Mouse (Mus musculus): ENCODE results near the gene Ccdc157.
"Not testable (repeated sequence)": the region's sequence is repeated elsewhere in the genome, so short reads cannot be mapped to it uniquely, and the experiment has no call there.

Ccdc157 gene

DNA sequence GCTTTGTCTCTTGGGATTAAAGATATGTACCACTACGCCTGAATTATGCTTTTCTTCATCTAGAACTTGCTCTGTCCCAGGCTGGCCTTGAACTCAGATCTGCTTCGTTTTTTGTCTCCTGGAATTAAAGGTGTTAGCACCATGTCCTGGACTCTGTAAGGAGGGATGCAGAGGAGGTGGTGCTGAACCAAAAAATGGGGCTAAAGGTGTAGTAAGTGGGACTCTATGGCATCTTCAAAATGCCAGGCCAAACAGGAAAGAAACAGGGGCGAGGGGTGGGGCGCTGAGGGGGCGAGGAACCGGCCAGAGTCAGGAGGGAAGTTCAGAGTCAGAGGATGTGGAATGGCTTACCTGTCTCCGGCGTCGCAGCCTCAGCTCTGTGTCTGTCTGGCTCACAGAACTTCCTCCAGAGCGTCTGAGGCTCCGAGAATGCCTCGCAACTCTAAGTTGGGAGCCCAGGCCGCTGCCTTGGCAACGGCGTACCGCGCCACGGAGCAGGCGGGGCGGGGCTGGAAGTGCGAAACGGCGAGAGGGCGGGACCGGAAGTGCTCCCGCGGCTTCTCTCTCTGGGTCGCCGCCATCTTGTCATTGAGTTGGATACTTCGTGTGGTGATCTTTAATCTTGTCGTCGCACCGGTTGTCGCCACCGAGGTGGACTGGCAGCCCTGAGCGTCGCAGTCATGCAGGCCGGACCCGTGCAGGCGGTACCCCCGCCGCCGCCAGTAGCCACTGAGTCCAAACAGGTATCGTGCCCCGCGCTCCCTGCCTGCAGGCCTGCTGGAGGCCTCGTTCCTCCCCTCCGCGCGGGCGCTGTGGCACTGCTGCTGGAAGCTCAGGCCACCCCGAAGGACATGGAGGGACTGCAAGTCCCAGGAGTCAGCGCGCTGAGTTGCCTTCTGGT lies at the start of gene Ccdc157, which contains the start of gene Sf3a1:
Gene Ccdc157, minus strand, starts transcription at position 486 of the 901 bp plus-strand sequence.
Gene Sf3a1, plus strand, starts transcription at position 543 of the 901 bp plus-strand sequence.
- DNase-seq, result peak; percentile 99

DNA sequence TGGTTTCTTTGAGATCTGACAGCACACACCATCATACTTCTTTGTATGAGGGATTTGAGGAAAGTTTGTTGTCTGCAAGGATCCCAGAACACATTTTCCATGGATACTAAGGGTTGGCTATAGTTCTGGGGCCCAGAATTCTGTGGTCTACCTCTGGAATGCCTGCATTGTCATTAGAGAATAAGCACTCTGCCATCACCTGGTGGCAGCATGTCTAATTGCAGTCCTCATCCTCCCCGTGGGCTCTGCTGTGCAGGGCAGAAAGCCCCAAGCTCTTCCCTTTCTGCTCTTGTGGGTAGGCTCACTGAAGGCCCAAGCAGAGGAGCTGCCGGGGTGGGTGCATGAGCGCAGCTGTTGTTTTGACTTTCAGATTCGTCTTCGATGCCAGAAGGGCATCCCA lies 49.5 kb upstream of the Ccdc157 start:
- peak; percentile 86 for DNase-seq

DNA sequence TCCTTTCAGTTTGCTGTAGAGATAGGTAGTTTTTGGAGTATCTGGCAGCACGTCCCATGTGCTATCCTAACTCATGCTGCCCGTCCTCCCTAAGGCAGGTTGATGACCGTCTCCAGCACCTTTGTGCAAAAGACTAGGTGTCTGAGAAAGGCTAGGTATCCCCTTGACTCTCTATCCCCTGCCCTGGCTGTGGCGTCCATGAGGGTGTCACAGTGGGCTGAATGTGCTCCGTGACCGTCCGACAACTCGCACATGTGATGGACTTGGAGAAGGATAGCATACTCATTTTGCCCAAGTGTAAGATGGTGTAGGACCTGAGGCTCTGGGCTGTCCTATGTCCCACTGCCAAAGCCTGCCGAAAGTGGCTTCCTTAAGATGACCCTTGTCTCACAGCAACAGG lies 47.6 kb upstream of the Ccdc157 start:
- DNase-seq, result peak; percentile 91

DNA sequence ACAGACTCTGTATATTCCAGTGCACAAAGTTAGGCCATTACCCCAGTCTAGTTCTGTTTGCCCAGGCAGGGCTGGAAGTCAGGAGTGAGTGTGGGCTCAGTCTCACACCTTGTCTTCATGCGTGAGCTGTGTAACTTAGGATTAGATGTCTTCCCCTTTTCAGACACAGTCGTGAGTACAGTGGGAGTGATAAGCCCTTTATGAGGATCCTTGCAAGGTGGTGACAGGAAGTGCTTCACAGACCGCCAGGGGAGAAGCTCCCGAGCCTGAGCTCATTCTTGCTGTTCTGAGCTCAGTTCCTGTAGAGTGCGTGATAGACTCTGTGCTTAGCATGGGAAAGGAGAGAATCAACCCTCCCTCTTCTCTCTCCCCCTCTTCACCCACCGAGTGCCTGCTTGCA lies 46.5 kb upstream of the Ccdc157 start:
- peak; percentile 88 for DNase-seq

DNA sequence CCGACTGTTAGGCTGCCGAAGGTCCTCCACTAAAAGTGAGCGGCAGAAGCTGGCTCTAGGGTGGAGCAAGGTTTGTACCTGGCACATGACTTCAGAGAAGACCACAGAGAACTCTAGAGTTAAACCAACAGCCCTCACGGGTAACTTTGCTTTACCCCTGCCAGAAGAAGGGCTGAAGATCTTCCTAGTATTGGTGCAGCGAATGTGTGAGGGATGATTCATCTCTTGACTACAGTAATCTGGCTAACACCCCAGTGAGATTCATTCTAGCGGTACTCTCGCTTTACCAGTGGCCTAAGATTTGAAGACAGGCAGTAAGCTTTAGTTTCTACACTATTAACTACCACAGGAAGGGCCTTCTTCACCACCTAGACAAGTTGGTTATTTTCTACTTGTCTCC lies 45.9 kb upstream of the Ccdc157 start:
- no peak for DNase-seq

DNA sequence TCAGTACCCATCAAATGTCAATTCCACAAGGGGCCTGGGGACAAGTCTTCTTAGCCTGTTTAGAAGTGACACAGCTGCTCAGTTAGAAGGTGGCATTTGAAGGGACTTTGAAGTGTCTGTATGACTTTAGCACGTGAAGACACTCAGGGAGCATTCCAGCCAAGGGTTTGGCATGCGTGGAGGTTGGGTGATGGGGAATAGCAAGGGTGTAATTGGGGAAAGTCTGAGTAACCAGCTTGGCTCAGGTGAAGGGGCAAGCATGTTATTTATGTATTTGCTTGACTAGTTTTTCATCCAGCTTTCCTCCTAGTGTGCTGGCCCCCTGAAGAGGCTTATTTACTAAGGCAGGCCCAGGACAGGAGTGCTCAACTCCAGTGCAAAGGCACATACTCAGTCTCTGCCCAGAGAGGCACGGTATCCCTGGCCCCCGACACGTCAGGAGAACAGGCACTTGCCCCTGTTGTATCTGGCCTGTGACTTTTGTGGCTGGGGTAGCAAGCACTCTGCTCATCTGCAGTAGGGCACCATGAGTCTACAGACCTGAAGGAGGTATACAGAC lies 45.1 kb upstream of the Ccdc157 start:
- peak; percentile 87 for DNase-seq

DNA sequence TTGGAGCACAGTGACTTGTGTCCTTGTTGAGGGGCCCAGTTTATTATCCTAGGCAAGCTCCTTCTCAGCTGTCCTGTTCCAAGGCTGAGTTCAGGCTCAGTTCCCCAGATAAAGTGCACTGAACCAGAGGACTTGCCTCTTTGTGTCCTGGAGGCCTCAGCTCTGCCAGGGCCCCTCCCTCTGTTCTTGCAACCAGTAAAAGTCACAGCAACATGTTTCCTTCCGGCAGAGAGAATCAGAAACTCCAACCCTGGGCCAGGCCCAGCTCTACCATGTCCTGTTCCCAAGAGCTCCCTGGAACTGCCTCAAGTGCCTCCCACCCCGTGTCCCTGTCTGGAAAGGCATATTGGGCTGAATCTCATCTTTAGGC lies 43.6 kb upstream of the Ccdc157 start:
- DNase-seq, result peak; percentile 99

DNA sequence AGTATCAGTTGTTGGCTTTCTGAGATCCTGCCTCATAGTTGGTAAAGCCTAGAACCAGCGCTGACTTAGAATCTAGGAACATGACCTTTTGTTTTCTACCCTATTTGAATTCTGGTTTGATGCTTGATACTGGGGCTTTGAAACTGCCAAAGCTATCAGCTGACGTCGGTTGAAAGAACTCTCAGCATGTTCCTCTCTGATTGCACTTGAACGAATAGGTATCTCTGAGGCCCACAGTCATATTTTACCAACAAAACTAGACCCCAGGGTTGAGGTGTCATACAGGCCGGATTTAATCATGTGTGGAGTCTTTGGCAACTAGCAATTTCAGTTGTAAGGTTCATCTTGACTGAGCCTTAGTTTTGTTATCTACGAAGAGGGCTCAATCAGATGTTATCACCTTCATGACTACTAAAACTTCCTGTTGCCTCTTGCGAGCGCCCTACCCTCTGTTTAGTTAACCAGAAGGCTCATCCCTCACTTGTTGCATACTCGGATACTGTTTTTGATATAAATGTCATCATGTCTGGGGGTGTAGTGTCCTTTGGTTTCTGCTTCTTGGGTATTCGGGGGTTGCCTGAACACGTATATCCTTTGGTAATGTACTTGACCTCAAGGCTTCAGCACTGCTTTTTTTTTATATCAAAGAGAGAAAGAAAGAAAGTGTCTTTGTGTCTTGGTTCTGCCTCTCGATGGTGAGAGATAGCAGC lies 43.1 kb upstream of the Ccdc157 start:
- peak; percentile 87 for DNase-seq

DNA sequence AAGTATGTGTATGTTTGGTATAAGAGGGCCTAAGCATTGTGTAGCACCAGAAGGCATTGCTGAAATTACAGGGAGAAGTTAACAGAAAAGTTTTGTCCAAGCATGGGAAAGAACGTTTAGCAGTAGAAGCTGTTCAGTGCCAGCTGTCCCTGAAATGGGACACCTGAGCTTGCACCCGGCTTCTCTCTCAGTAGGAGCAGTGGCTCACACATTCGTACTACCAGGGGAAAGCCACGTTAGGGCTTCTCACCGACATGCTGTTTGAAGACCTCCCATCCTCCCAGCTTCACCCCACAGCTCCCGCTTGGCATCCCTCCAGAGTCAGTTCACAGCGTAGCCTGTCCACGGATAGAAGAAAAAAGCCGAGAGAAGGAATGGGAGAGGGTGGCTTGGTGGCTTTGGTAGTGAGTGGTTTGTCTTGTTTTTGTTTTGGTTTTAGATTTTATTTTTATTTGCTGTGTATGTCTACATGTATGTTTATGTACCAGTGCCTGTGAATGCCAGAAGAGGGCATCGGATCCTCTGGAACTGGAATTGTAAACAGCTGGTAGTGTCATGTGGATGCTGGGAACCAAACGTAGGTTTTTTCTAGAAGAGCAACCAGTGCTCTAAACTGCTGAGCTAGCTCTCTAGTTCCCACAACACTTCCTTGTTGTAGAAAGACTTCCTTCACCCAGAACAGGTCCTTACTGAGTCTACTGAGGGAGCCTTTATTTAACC lies 42.0 kb upstream of the Ccdc157 start:
- DNase-seq, result peak; percentile 95

DNA sequence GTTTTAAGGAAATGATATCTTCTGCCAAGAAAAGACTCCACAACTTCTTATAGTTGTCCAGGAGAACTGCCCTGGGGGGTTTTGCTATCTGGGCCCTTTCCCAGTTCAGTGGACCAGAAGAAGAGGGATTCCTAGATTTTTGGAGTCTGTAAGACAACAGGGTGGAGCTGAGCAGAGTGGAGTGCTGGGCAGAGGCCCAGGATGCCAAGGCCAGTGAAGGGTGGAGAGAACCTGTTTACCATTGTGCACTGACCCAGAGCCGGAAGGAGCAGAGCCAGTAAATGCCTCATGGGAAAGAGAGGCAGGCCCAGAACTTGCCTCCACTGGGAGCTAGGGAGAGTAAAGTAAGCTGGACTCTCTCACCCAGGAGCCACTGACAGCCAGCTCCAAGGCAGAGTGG lies 37.6 kb upstream of the Ccdc157 start:
- peak; percentile 96 for DNase-seq

DNA sequence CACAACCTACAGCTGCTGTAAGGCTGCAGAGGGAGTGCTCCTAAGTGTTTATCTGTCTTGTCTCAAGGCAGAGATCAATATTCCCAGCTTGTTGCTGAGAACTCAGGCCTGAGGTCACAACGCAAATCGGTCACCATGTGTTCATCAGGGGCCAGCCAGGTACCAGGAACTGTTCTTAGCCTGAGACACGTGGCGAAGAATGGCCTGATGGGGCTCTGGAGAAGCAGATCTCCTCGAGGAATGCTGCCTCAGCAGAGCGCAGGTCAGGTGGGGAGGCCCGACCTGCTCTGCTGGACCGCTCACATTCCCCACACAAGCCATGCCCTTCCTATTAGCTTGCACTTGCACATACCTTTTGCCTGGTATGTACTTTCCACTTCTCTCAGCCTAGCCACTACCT lies 36.5 kb upstream of the Ccdc157 start:
- peak; percentile 85 for DNase-seq

DNA sequence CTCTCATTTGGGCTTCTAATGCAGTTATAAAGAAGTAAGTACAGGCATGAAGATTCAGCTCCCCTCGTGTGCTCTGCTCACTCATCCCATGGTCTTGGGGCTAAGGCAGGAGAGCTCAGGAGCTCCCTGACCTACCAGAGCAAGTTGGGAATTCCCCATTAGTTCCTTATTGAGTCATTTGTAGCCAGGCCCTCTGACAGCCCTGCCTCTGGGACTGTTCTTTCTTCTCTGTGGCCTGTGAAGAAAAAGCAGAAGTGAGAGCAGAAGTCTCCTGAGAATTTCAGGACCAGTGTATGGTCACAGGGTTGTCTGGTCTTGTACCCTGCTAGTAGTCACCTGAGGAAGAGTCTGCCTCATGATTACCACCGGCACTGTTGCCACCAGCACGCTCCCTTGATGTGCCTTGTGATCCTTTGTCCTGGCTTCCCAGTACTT lies 35.5 kb upstream of the Ccdc157 start:
- DNase-seq, result peak; percentile 96

DNA sequence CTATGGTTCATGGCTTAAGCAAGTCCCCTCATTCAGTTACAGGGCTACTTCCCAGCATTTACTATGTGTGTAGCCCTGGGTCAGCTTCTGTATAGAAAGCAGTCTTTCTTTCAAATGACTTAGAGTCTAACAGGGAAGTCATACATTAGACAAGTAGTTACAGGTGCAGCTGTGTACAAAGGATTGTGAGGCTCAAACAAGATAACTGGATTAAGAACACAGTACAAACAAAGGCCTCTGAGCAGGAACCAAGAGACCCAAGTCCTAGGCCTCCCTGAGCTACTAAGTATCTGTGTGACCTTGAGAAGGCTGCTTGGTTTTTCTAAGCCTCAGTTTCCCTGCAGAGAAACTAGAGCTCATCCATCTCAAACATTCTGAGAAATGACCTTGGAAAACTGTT lies 33.3 kb upstream of the Ccdc157 start:
- DNase-seq, result no peak

DNA sequence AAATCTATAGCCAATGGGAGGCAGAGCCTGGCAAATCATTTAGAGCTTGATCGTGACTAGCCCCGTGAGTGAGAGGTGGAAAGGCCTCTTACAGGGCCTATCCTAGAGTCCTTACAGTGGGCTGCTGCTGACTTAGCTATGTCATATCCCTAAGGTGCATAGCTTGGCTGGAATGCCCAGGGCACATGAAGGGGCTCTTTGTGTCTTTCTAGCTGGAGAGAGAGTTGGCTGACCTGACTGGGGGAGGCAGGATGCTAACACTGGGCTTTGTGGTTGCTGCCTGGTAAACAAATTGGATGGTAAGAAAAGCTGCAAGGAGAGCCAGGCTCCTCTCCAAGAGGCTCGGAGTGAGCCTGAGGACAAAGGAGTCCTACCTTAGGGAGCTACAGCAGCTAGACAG lies 32.7 kb upstream of the Ccdc157 start:
- no peak for DNase-seq

DNA sequence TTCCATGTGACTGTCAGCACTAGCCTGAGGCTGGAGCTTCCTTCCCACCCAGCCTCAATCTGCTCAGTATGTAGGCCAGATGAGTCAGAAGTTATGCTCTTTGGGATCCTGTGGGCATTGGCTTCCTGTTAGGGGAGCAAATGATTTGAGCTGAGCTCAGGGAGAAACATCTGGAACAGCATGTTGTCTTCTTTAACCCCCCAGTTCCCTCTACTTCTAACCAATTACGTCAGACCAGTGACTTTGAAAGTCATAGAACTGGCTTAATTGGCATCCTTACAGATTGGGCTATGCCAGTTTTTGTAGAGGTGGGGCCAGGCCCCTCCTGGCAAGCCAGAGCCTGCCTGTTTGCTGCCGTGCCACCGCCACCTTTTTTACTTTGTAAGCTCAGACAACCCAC lies 30.6 kb upstream of the Ccdc157 start:
- peak; percentile 98 for DNase-seq

DNA sequence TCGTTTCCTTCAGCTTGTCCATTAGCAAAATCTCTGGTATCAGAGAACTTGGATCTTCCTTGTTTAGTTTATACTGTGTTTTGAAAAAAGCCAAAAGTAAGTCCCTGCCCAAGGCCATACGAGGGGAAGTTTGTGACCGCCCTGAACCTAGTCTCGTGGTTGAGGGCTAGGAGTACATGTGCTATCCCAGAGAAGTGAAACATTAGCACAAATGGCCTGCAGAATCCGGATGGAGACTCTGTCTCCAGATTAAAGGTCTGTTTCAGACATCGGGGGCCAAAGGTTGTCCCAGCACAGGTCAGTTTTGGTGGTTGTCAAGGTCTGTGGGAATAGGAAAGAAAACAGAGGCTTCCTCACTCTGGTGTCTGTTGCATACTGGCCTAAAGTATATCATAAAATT lies 29.1 kb upstream of the Ccdc157 start:
- peak; percentile 97 for DNase-seq

DNA sequence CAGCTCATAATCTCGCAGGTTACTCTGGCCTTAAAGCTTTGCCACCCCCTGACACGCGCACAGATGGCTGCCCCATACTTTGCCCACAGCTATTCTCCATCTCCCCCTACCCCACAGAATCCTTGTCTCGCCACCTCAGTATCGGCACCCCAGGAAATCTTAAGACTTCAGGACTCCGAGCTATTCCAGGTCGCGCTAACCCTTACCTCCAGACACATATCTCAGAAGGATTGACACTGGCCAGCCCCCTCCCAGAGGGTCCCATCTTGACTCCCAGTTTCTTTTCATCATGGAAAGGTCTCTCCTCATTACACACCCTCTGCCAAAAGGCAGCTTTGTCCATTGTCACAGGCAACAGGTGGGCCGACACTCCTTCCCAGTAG lies 27.2 kb upstream of the Ccdc157 start:
- no peak for DNase-seq

DNA sequence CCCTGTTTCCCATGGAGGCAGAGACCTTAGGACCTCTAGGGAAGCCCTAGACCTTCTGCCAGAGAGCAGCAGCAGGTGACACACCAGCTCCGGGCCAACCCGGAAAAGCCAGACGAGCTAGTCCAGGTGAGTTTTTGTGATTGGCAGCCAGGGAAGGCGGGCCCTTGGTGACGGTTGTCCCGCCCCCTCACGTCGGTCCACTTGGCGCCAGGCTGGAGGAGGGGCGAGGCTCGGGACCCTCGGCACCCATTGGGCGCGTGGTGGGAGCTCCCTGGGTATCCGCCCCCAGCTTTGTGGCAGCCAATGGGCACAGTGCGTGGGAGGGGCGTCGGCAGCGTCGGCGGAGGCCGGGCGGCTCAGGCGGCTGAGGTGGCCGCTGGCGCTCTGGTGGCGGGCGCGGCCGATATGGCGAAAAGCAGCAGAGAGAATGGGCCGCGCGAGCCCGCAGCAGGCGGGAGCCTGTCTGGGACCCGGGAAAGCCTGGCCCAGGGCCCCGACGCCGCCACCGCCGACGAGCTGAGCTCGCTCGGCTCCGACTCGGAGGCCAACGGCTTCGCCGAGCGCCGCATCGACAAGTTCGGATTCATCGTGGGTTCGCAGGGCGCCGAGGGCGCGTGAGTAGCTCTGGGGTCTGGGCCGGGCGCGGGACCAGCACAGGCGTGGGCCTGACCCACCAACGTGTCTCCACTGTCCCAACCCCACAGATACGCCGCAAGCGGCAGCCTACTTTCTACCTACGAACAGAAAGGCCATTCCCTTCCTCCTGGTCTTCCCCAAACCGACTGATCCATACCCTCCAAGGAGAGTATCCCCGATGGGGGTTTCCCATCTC lies 26.6 kb upstream of the Ccdc157 start, which contains the start of gene Tbc1d10a:
Gene Tbc1d10a, plus strand, starts transcription at position 304 of the 832 bp plus-strand sequence.
- DNase-seq, result peak; percentile 100

DNA sequence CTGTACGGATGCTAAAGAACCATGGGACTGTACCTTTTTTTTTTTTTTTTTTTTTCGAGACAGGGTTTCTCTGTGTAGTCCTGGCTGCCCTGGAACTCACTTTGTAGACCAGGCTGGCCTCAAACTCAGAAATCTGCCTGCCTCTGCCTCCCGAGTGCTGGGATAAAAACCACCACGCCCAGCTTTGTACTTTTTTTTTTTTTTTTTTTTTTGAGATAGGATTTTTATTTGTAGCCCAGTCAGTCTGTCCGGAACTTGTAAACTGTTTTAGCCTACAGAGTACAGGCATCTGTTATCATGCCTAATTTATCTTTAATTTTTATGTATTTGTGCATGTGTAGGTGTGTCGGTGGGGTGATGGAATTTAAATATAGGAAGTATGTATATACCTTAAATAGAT lies 25.4 kb upstream of the Ccdc157 start:
- not testable (repeated sequence) for DNase-seq

DNA sequence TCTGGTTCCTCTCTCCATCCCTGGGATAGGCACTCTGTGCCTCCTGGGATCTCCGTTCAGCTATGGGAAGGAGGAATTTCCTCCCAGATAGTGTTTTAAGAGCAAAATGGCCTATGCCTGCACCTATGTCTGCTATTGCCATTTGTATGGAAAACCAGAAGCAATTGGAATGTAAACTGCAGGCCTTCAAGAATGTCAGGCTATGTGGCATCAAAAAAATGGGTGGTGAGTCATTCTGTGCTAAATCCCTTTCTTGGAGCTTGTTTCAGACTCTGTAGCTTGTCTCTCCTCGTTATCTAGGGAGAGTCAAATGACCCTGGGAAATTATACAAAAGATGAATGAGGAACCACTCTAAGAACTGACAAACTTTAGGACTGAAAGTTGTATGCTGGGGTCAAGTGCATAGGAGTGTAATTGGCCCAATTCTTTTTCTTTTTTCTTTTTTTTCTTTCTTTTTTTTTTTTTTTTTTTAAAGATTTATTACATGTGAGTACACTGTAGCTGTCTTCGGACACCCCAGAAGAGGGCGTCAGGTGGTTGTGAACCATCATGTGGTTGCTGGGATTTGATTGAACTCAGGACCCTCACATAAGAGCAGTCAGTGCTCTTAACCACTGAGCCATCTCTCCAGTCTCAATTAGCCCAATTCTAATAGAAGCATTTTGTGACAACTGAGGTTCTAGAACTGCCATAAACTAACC lies 24.3 kb upstream of the Ccdc157 start:
- no peak for DNase-seq

DNA sequence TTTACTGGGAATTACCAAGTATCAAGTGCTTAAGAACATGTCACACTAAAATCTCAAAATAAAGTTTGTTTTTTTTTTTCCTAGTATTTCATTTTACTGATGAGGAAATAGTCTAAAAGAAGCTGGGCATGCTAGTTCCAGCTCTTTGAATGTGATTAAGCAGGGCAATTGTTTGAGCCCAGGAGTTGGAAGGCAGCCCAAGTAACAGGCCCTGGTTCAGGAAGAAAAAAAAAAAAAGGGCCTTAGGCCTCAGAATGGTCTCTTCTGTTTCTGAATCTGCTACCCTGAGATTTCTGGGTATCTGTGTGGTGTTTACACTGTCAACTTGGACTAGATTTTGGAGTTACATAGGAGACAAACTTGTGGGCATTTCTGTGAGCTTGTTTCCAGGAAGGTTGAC lies 23.4 kb upstream of the Ccdc157 start:
- no peak for DNase-seq

All from heart, adult 11 months (tissue).